Mouse (Mus musculus) small intestine, adult 2 months (tissue): ENCODE results near the gene Fat3.

Source experiments
- CTCF ChIP-seq: fragments of 200-500 bp; IDR thresholded peaks from 2 replicates; pipeline ENCODE4 v1.5.1; 2012; ENCODE audit warnings: low read depth, mild to moderate bottlenecking, control low read depth, inconsistent platforms, low read length, moderate library complexity, mixed read lengths; ENCODE audit not compliant: insufficient replicate concordance, insufficient read length; ENCODE audit errors: extremely low read depth
- POLR2A ChIP-seq: fragments of 200-500 bp; IDR thresholded peaks from 2 replicates; pipeline ENCODE4 v1.6.1; 2012; ENCODE audit warnings: low read depth, mild to moderate bottlenecking, control low read depth, inconsistent platforms, low read length, moderate library complexity

- TF ChIP-seq CTCF (no peak), POLR2A (no peak)
These were observed 368.5 kb downstream of the Fat3 start for GRCm38 (mm10) chr9:16132594-16132993.
